23 mouse cellular contexts compared by ENCODE assay signal in genomic region chr12:12610861-12611260, GRCm38 (mm10).
A peak's percentile ranks its signal among the peaks of the same experiment; 100 is the strongest.
DNase-seq lines count a peak whose midpoint lies in the region; ATAC-seq lines count a peak whose summit lies in the region.
"Had no signal": no experiment of that assay in that cellular context is flagged by ENCODE, and none has a peak within 500 bp of the region (broad histone marks: within the 10 kb centered on the region; RNA-seq: fewer than 3 reads in every experiment).

No protein-coding gene starts in this region.

- WGBS in midbrain, embryonic 11.5 days: 72% methylated on average over 4 of the region's 4 CpGs
- 48% methylated on average over 4 of the region's 4 CpGs for WGBS in midbrain, embryonic 15.5 days
- 64% methylated on average over 4 of the region's 4 CpGs for whole genome bisulfite sequencing in hindbrain, embryonic 11.5 days

- H3K27ac ChIP-seq in midbrain, embryonic 11.5 days (ENCODE audit: low read depth, low read length): no peak overlapping the region
- no peak overlapping the region for H3K27ac ChIP-seq in midbrain, embryonic 15.5 days
- 0 out of 2 replicates have a peak overlapping the region, but pooled peaks have one; percentile 36 for H3K27ac ChIP-seq in hindbrain, embryonic 11.5 days (ENCODE audit: low read depth, low read length)
- H3K27ac ChIP-seq: forebrain, embryonic 12.5 days; heart, embryonic 13.5 days; limb, embryonic 10.5 days had no signal

- H3K36me3 ChIP-seq in midbrain, embryonic 11.5 days (ENCODE audit: control insufficient read depth, insufficient read depth, low read length): no peaks in the 10 kb centered on the region
- no peaks in the 10 kb centered on the region for H3K36me3 ChIP-seq in midbrain, embryonic 15.5 days (replicated peaks)
- no peaks in the 10 kb centered on the region for H3K36me3 ChIP-seq in hindbrain, embryonic 11.5 days (ENCODE audit: control insufficient read depth, insufficient read depth, low read length)
- H3K36me3 ChIP-seq: forebrain, embryonic 12.5 days; heart, embryonic 13.5 days; limb, embryonic 10.5 days had no signal

- H3K9me3 ChIP-seq in midbrain, embryonic 11.5 days (ENCODE audit: control insufficient read depth, low read length): no peaks in the 10 kb centered on the region
- H3K9me3 ChIP-seq in midbrain, embryonic 15.5 days: no peaks in the 10 kb centered on the region
- H3K9me3 ChIP-seq in hindbrain, embryonic 11.5 days (ENCODE audit: control insufficient read depth, low read length): no peaks in the 10 kb centered on the region
- H3K9me3 ChIP-seq: forebrain, embryonic 12.5 days; heart, embryonic 13.5 days; limb, embryonic 10.5 days had no signal

- ATAC-seq in midbrain, embryonic 11.5 days (ENCODE audit: low FRiP score): peak; percentile 70; the same call in 1 of the 2 replicates
- no peak; the same call in 1 of the 2 replicates for ATAC-seq in midbrain, embryonic 15.5 days (replicated peaks)
- peak; percentile 77; the same call in 1 of the 2 replicates for ATAC-seq in hindbrain, embryonic 11.5 days (ENCODE audit: low FRiP score)
- no peak for ATAC-seq in megakaryocyte, adult 5-6 weeks (ENCODE audit: poor library complexity, severe bottlenecking)
- ATAC-seq: activated CD4-positive, CD25-positive, alpha-beta regulatory T cell, adult 4 months had no signal

- H3K27me3 ChIP-seq in midbrain, embryonic 11.5 days (ENCODE audit: control insufficient read depth, insufficient read depth, low read length): no peaks in the 10 kb centered on the region
- H3K27me3 ChIP-seq in midbrain, embryonic 15.5 days (replicated peaks): no peaks in the 10 kb centered on the region
- H3K27me3 ChIP-seq in hindbrain, embryonic 11.5 days (ENCODE audit: control insufficient read depth, insufficient read depth, low read length): no peaks in the 10 kb centered on the region
- H3K27me3 ChIP-seq: forebrain, embryonic 12.5 days; heart, embryonic 13.5 days had no signal

- peak; percentile 74 to 89 for DNase-seq in cerebellum, postnatal 10 days
- no peak for DNase-seq in cerebellum, adult 9-11 months
- no peak for DNase-seq in midbrain, embryonic 11.5 days (ENCODE audit: low spot score, missing footprints)
- DNase-seq in hindbrain, embryonic 11.5 days (ENCODE audit: low spot score): no peak
- peak; percentile 95 for DNase-seq in retina, postnatal 1 day
- DNase-seq in ovary, postnatal 14 days (ENCODE audit: low spot score): no peak
- DNase-seq: adrenal gland, postnatal 10 days; cerebellum, postnatal 36 days; heart, adult 18-20 months; kidney, adult 18-20 months; kidney, postnatal 10 days; layer of hippocampus, postnatal 36 days; lung, adult 18-20 months; lung, postnatal 36 days; right cerebral cortex, adult 18-20 months; thymus, postnatal 36 days had no signal

- no peak overlapping the region for H3K9ac ChIP-seq in midbrain, embryonic 11.5 days (ENCODE audit: low read length)
- H3K9ac ChIP-seq in midbrain, embryonic 15.5 days: no peak overlapping the region
- H3K9ac ChIP-seq in hindbrain, embryonic 11.5 days (ENCODE audit: low read depth, low read length): no peak overlapping the region
- H3K9ac ChIP-seq: forebrain, embryonic 12.5 days; heart, embryonic 13.5 days had no signal

- no peaks in the 10 kb centered on the region; the same call in 1 of the 2 replicates for H3K4me1 ChIP-seq in midbrain, embryonic 11.5 days (ENCODE audit: control insufficient read depth, insufficient read depth, low read length)
- no peaks in the 10 kb centered on the region for H3K4me1 ChIP-seq in midbrain, embryonic 15.5 days
- H3K4me1 ChIP-seq in hindbrain, embryonic 11.5 days (replicated peaks; ENCODE audit: control insufficient read depth, insufficient read depth, low read length): no peaks in the 10 kb centered on the region
- H3K4me1 ChIP-seq: forebrain, embryonic 12.5 days; limb, embryonic 10.5 days had no signal

- no peak overlapping the region for H3K4me3 ChIP-seq in midbrain, embryonic 11.5 days (ENCODE audit: low read depth, low read length)
- no peak overlapping the region for H3K4me3 ChIP-seq in midbrain, embryonic 15.5 days
- H3K4me3 ChIP-seq in hindbrain, embryonic 11.5 days (ENCODE audit: low read depth, low read length): no peak overlapping the region
- H3K4me3 ChIP-seq: forebrain, embryonic 12.5 days; heart, embryonic 13.5 days; limb, embryonic 10.5 days had no signal

- H3K4me2 ChIP-seq in midbrain, embryonic 11.5 days: no peak overlapping the region
- H3K4me2 ChIP-seq in midbrain, embryonic 15.5 days: no peak overlapping the region
- no peak overlapping the region for H3K4me2 ChIP-seq in hindbrain, embryonic 11.5 days (replicated peaks; ENCODE audit: low read depth, low read length)
- H3K4me2 ChIP-seq: forebrain, embryonic 12.5 days; heart, embryonic 13.5 days; liver, embryonic 11.5 days had no signal

Comparison
In these comparisons a context has a peak if more than half of its experiments do, and no peak if none do; other contexts are left out.
1. DNase-seq: peak in cerebellum, postnatal 10 days (2 of 2) and retina, postnatal 1 day (single experiment); none in cerebellum, adult 9-11 months (single experiment), midbrain, embryonic 11.5 days (single experiment), hindbrain, embryonic 11.5 days (single experiment) and ovary, postnatal 14 days (single experiment).
2. ATAC-seq: peak in midbrain, embryonic 11.5 days (single experiment) and hindbrain, embryonic 11.5 days (single experiment); none in midbrain, embryonic 15.5 days (single experiment) and megakaryocyte, adult 5-6 weeks (single experiment).